ENCODE assay signal across 21 mouse cellular contexts in genomic region chr5:64486761-64487160, GRCm38 (mm10).
"Had no signal": no experiment of that assay in that cellular context is flagged by ENCODE, and none has a peak within 500 bp of the region (broad histone marks: within the 10 kb centered on the region; RNA-seq: fewer than 3 reads in every experiment).

No protein-coding gene starts in this region.

- H3K36me3 ChIP-seq: limb, embryonic 12.5 days; limb, embryonic 15.5 days; midbrain, embryonic 12.5 days; neural tube, embryonic 13.5 days had no signal

- DNase-seq: kidney, adult 18-20 months; kidney, adult 9 months; kidney, postnatal 14 days; kidney, postnatal 4 days; left cerebral cortex, postnatal 4 days; liver, postnatal 0 days; lung, embryonic 14.5 days; thymus, adult 2 months; thymus, postnatal 14 days; thymus, postnatal 4 days had no signal

- H3K9me3 ChIP-seq: limb, embryonic 12.5 days; limb, embryonic 15.5 days; neural tube, embryonic 13.5 days had no signal

- H3K4me3 ChIP-seq: limb, embryonic 12.5 days; limb, embryonic 15.5 days; midbrain, embryonic 12.5 days; myocyte; neural tube, embryonic 13.5 days had no signal

- H3K4me1 ChIP-seq: limb, embryonic 12.5 days had no signal

- H3K27me3 ChIP-seq: limb, embryonic 12.5 days; limb, embryonic 15.5 days; midbrain, embryonic 12.5 days; neural tube, embryonic 13.5 days had no signal

- H3K27ac ChIP-seq: limb, embryonic 12.5 days; limb, embryonic 15.5 days; liver, embryonic 14.5 days; macrophage; midbrain, embryonic 12.5 days; neural tube, embryonic 13.5 days had no signal

- H3K4me2 ChIP-seq: limb, embryonic 12.5 days; limb, embryonic 15.5 days; liver, embryonic 11.5 days; lung, embryonic 14.5 days; midbrain, embryonic 12.5 days; neural tube, embryonic 13.5 days had no signal

- H3K9ac ChIP-seq: limb, embryonic 12.5 days; limb, embryonic 15.5 days; liver, embryonic 14.5 days; liver, postnatal 0 days; lung, embryonic 14.5 days; midbrain, embryonic 12.5 days; neural tube, embryonic 13.5 days had no signal

- ATAC-seq: intestine, embryonic 16.5 days; liver, postnatal 0 days; lung, postnatal 0 days; midbrain, embryonic 16.5 days had no signal
